Mouse (Mus musculus) midbrain, embryonic 12.5 days (tissue): ENCODE results near the gene Vps45. TPM values are rescaled to one million over a fixed set of nuclear protein-coding genes. Genes with fewer than 3 reads are reported as not detected.

Source experiments
- ATAC-seq: fragments of 200-750 bp; cut with Nextera tagmentation; 2 replicates; pipeline ENCODE4 v1.8.0; 2017; ENCODE audit warnings: low read depth, moderate TSS enrichment, moderate library complexity; ENCODE audit not compliant: low FRiP score
- H3K27ac ChIP-seq: fragments of 300-500 bp; sonication (generic); replicated peaks from 2 replicates; pipeline ENCODE4 v1.5.1; 2016; ENCODE audit warnings: mild to moderate bottlenecking
- H3K27me3 ChIP-seq: fragments of 300-500 bp; sonication (generic); 2 replicates; pipeline ENCODE4 v1.6.1; 2016; ENCODE audit warnings: mild to moderate bottlenecking
- H3K36me3 ChIP-seq: fragments of 300-500 bp; sonication (generic); 2 replicates; pipeline ENCODE4 v1.6.1; 2016
- H3K4me1 ChIP-seq: fragments of 300-500 bp; sonication (generic); 2 replicates; pipeline ENCODE4 v1.6.1; 2016
- H3K4me2 ChIP-seq: fragments of 300-500 bp; sonication (generic); replicated peaks from 2 replicates; pipeline ENCODE4 v1.6.1; 2016; ENCODE audit warnings: mild to moderate bottlenecking, moderate library complexity
- H3K4me3 ChIP-seq: fragments of 300-500 bp; sonication (generic); 2 replicates; pipeline ENCODE4 v1.5.1; 2016; ENCODE audit warnings: mild to moderate bottlenecking
- H3K9ac ChIP-seq: fragments of 300-500 bp; sonication (generic); replicated peaks from 2 replicates; pipeline ENCODE4 v1.6.1; 2016; ENCODE audit warnings: mild to moderate bottlenecking, moderate library complexity
- H3K9me3 ChIP-seq: fragments of 300-500 bp; sonication (generic); 2 replicates; pipeline ENCODE4 v1.6.1; 2016; ENCODE audit warnings: mild to moderate bottlenecking
- WGBS: fragments of 180-500 bp; shearing (Covaris S2); methylation state at CpG from one replicate; pipeline ENCODE4 v1.1.7; 2016; 5-methylcytosine and 5-hydroxymethylcytosine counted together
- polyA plus RNA-seq: library from polyadenylated mRNA; unstranded; fragments of >200 nt; fragmentation: Nextera tagmentation; extraction: Ambion mirVana; gene quantifications from 2 replicates; pipeline ENCODE4 v1.2.1, GENCODE M21; 2016

Vps45 gene
- polyA plus RNA-seq, 1 experiment from 2014 or later: 39.7 TPM

DNA sequence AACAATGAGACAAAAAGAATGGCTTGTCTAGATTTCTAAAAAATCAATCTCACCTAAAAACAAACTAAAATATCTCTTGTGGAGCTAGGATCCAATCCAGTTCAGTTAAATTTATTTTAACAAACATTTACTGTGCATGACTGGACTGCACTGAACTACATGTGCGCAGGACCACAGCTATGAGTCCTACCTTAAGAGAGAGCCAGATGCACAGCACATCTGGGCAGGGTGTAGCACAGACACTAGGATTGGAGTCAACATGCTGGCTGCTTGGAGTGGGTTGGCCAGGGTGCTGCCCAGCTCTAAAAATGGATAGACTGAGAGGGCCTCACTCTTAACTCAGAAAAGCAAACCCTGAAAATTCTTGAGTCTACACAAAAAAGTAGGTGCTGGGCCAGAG is 56.7 kb downstream of the Vps45 start:
- H3K9me3 ChIP-seq: no peaks in the 10 kb centered on the region
- no peak overlapping the region for H3K9ac ChIP-seq
- no peak overlapping the region for H3K4me2 ChIP-seq
- no peaks in the 10 kb centered on the region for H3K36me3 ChIP-seq
- no peaks in the 10 kb centered on the region for H3K27me3 ChIP-seq
- peaks cover 29% of the 10 kb centered on the region for H3K4me1 ChIP-seq
- no peak overlapping the region for H3K27ac ChIP-seq
- WGBS: 96% methylated on average over 1 of the region's 1 CpGs
- ATAC-seq: no peak
- H3K4me3 ChIP-seq: no peak overlapping the region

- no peaks in the 10 kb centered on the region for H3K36me3 ChIP-seq
- H3K4me2 ChIP-seq: no peak overlapping the region
- no peak overlapping the region for H3K27ac ChIP-seq
- peaks cover 29% of the 10 kb centered on the region for H3K4me1 ChIP-seq
- no peaks in the 10 kb centered on the region for H3K9me3 ChIP-seq
- no peak overlapping the region for H3K4me3 ChIP-seq
- no peaks in the 10 kb centered on the region for H3K27me3 ChIP-seq
- no peak for ATAC-seq
- no peak overlapping the region; the same call in 1 of the 2 replicates for H3K9ac ChIP-seq
- WGBS: 73% methylated on average over 9 of the region's 9 CpGs
These were observed 57.3 kb downstream of the Vps45 start for GRCm38 (mm10) chr3:96000921-96001501.

- Histone ChIP-seq H3K36me3 (no peaks in the 10 kb centered on the region), H3K4me1 (peaks cover 29% of the 10 kb centered on the region), H3K9ac (no peak overlapping the region), H3K4me2 (no peak overlapping the region), H3K27ac (no peak overlapping the region), H3K9me3 (no peaks in the 10 kb centered on the region), H3K4me3 (no peak overlapping the region), H3K27me3 (no peaks in the 10 kb centered on the region)
- ATAC-seq: no peak
- WGBS: 88% methylated on average over 14 of the region's 14 CpGs
These were observed 58.1 kb downstream of the Vps45 start for GRCm38 (mm10) chr3:96000080-96000632.

GRCm38 (mm10) chr3:95999308-96000079 is 58.8 kb downstream of the Vps45 start:
- no peaks in the 10 kb centered on the region for H3K27me3 ChIP-seq
- no peaks in the 10 kb centered on the region for H3K36me3 ChIP-seq
- H3K9me3 ChIP-seq: no peaks in the 10 kb centered on the region
- no peak overlapping the region for H3K9ac ChIP-seq
- peaks cover 29% of the 10 kb centered on the region for H3K4me1 ChIP-seq
- H3K4me3 ChIP-seq: no peak overlapping the region
- no peak for ATAC-seq
- WGBS: 92% methylated on average over 12 of the region's 12 CpGs
- no peak overlapping the region for H3K27ac ChIP-seq
- H3K4me2 ChIP-seq: no peak overlapping the region

GRCm38 (mm10) chr3:95997203-95997721 is 61.0 kb downstream of the Vps45 start:
- no peak overlapping the region for H3K9ac ChIP-seq
- H3K4me1 ChIP-seq: peaks cover 51% of the 10 kb centered on the region

DNA sequence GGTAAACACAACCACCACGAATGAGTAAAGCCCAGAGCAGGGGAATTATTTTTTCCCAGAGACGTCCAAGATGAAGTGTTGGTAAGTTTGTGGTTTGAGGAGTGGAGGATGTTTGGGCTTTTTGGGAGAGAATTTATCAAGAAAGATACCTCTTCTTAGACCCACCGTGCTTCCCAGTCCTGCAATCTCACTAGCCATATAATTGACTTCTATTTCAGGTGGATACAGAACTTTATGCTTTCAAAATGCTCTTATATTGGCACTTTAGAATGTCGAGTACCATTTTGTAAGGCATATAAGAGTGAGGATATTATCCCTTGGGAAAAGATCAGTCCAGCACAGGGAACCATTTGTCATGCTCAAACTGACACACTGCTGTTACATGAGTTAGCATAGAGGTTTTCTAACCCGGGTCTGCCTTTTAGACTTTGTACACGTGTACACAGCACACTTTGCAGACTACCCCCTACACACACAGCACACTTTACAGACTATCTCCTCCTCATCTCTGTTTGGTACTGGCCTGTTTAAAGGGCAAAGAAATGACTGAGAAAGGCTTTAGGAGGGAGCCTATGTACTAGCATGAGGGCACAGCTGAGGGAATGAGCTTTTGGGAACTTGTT is 61.7 kb downstream of the Vps45 start:
- 0 out of 2 replicates have a peak, but pooled peaks have one; percentile 18 for ATAC-seq
- Histone ChIP-seq H3K4me1 (peaks cover 53% of the 10 kb centered on the region), H3K36me3 (peaks cover 11% of the 10 kb centered on the region), H3K27ac (peak overlapping the region; percentile 97), H3K27me3 (no peaks in the 10 kb centered on the region), H3K4me3 (peak overlapping the region; percentile 78), H3K9me3 (no peaks in the 10 kb centered on the region), H3K4me2 (peak overlapping the region; percentile 93), H3K9ac (peak overlapping the region; percentile 98)
- 9% methylated on average over 6 of the region's 6 CpGs for WGBS

More at GRCm38 (mm10) chr3:95997203-95997721, 61.0 kb downstream of the Vps45 start:
- peak overlapping the region; percentile 78; the same call in 1 of the 2 replicates for H3K4me3 ChIP-seq
- 30% methylated on average over 9 of the region's 9 CpGs for WGBS
- H3K9me3 ChIP-seq: no peaks in the 10 kb centered on the region
- peak overlapping the region; percentile 93 for H3K4me2 ChIP-seq
- peaks cover 4% of the 10 kb centered on the region; the same call in 1 of the 2 replicates for H3K36me3 ChIP-seq
- no peak for ATAC-seq
- no peaks in the 10 kb centered on the region for H3K27me3 ChIP-seq
- no peak overlapping the region for H3K27ac ChIP-seq

DNA sequence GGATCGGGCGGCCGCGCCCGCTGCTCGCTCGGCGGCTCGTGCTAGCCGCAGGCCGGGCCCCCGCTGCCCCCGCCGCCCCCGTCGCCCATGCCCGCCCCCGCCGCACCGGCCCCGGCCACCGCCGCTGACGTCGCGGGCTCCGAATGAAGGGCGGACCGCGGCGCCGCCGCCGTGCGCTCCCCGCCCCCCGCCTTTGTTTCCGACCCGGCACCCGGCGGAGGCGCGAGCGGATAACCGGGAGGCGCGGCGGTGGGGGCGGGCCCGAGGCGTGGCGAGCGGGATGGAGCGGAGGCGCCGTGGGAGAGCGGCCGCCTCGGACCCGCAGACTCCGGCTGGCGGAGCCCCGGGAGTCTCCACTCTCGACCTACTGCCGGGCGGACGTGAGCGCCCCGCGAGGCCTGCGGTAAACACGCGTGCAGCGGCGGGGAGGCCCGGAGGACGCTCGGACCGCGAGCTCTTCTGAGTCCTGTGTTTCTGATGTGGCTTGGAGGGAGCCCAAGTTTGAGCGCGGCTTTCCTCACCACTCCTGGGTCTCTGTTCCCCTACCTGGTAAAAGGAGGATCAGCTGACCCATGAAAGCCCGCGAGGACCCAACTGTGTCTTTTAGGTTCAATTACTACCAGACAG is 62.4 kb downstream of the Vps45 start, which contains the start of gene Plekho1:
Gene Plekho1, minus strand, starts transcription at position 200 of the 627 bp plus-strand sequence.
- peak within 1 kb of the TSS; percentile 93 for H3K4me2 ChIP-seq
- under 1% methylated on average over 36 of the region's 84 CpGs for WGBS
- no peaks in the 10 kb centered on the region for H3K9me3 ChIP-seq
- peak within 1 kb of the TSS; percentile 78 for H3K4me3 ChIP-seq
- H3K36me3 ChIP-seq: peaks cover 17% of the 10 kb centered on the region
- H3K4me1 ChIP-seq: peaks cover 50% of the 10 kb centered on the region
- H3K9ac ChIP-seq: peak within 1 kb of the TSS; percentile 98
- peak; percentile 77 for ATAC-seq
- no peaks in the 10 kb centered on the region for H3K27me3 ChIP-seq
- peak within 1 kb of the TSS; percentile 97 for H3K27ac ChIP-seq

DNA sequence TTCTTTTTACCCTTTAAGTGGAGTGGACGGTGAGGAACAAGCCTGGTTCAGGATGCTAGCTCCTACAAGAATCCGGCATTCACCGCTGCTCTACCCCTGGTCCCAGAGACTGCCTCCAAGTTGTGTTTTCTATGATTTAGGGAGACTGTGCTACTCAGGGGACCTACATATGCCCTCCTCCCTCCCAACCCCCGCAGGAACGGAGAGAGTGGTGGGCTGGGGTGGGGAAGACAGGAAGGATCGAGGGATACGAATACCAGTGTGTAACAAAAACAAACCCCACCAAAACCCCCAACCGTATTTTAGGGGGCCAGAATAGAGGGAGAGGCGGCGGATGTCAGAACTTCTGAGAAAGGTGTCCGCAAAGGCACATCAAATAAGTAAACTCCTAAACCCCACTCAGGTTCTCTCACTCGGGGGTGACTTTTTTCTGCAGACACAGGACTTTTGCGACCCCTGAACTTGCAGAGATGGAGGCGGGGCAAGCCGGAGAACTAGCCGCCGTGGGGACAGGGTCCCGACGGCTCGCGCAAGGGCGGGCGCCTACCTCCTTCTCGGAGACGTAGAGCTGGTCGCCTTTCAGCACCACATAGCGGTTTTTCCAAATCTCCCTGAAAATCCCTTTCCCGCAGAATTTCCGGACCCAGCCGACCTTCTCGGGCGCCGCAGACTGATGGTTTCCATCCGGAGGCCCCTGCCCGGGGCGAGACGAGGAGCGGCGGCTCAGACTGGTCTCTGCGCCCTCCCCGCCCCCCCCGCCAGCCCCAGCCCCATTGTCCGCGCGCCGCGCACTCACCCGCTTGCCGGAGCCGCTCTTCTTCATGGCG is 63.1 kb downstream of the Vps45 start:
- peak overlapping the region; percentile 97 for H3K27ac ChIP-seq
- peak overlapping the region; percentile 78 for H3K4me3 ChIP-seq
- H3K36me3 ChIP-seq: peaks cover 25% of the 10 kb centered on the region
- peak overlapping the region; percentile 93 for H3K4me2 ChIP-seq
- H3K27me3 ChIP-seq: no peaks in the 10 kb centered on the region
- H3K9me3 ChIP-seq: no peaks in the 10 kb centered on the region
- peaks cover 48% of the 10 kb centered on the region for H3K4me1 ChIP-seq
- peak overlapping the region; percentile 98 for H3K9ac ChIP-seq
- ATAC-seq: peak; percentile 80
- 1% methylated on average over 37 of the region's 51 CpGs for WGBS

DNA sequence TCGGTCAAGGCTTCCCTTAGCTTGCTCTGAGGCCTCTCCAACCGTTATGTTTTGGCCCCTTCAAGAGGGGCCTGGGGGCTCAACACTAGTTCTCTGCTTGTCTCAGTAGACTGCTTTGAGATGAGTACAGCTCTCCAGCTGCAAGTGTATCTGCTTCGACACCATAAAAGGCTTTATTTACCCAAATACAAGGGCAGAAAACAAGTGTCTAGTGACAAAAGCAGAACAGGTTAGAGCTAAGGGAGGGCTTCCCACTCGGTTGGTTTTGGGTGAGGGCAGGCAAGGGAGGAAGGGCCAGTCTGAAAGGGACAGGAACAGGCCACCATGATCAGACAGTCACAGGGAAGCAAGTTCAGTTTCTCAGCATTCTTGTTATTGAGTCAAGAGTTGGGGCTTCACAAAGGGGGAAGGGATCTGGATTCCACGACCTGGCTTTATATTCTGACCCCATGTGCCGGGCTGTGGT is 63.9 kb downstream of the Vps45 start:
- H3K4me3 ChIP-seq: peak overlapping the region; percentile 78
- H3K4me2 ChIP-seq: peak overlapping the region; percentile 93
- no peaks in the 10 kb centered on the region for H3K9me3 ChIP-seq
- peak overlapping the region; percentile 97 for H3K27ac ChIP-seq
- H3K27me3 ChIP-seq: no peaks in the 10 kb centered on the region
- peaks cover 32% of the 10 kb centered on the region for H3K36me3 ChIP-seq
- 9% methylated on average over 6 of the region's 6 CpGs for WGBS
- peaks cover 46% of the 10 kb centered on the region for H3K4me1 ChIP-seq
- H3K9ac ChIP-seq: peak overlapping the region; percentile 98
- ATAC-seq: no peak

- Histone ChIP-seq H3K4me1 (peaks cover 48% of the 10 kb centered on the region), H3K9me3 (no peaks in the 10 kb centered on the region), H3K4me2 (peak overlapping the region; percentile 93), H3K36me3 (peaks cover 38% of the 10 kb centered on the region), H3K9ac (peak overlapping the region; percentile 98), H3K27me3 (no peaks in the 10 kb centered on the region), H3K4me3 (peak overlapping the region; percentile 78), H3K27ac (peak overlapping the region; percentile 97)
- ATAC-seq: no peak
- 39% methylated on average over 4 of the region's 4 CpGs for WGBS
These were observed 64.4 kb downstream of the Vps45 start for GRCm38 (mm10) chr3:95993881-95994280.
